Mouse (Mus musculus): Measurements from ENCODE around the gene Hist1h2ab. TPM values are rescaled to one million over a fixed set of nuclear protein-coding genes. Genes with fewer than 3 reads are reported as not detected.

Hist1h2ab gene
- polyA plus RNA-seq, 1 experiment from 2014 or later: 33.6 TPM

Small RNA genes lying within 50 kb of the gene (microRNA-seq; reads per million reads assigned to microRNA genes)
- gene Gm44314: not detected
- not detected for gene Gm44484

Other genes with a start within 250 kb of the Hist1h2ab start
- gene Hist1h4h, start 220.1 kb upstream of the Hist1h2ab start, polyA plus RNA-seq (2015; fragmentation: Nextera tagmentation; extraction: Ambion mirVana): 4.5 and 5.6 TPM in 2 replicates
- 4.3 TPM in 2 replicates for gene Hist1h2af, start 217.2 kb upstream of the Hist1h2ab start, polyA plus RNA-seq (2015; fragmentation: Nextera tagmentation; extraction: Ambion mirVana)
- 4.6 and 6.0 TPM in 2 replicates for gene Hist1h3g, start 215.7 kb upstream of the Hist1h2ab start, polyA plus RNA-seq (2015; fragmentation: Nextera tagmentation; extraction: Ambion mirVana)
- gene Hist1h2bh, start 207.7 kb upstream of the Hist1h2ab start, polyA plus RNA-seq (2015; fragmentation: Nextera tagmentation; extraction: Ambion mirVana): 0.64 and 0.92 TPM in 2 replicates
- 0.54 and 0.82 TPM in 2 replicates for gene Hist1h3f, start 207.1 kb upstream of the Hist1h2ab start, polyA plus RNA-seq (2015; fragmentation: Nextera tagmentation; extraction: Ambion mirVana)
- gene Hist1h4f, start 199.5 kb upstream of the Hist1h2ab start, polyA plus RNA-seq (2015; fragmentation: Nextera tagmentation; extraction: Ambion mirVana): 1.5 and 2.0 TPM in 2 replicates
- gene Hist1h1d, start 197.9 kb upstream of the Hist1h2ab start, polyA plus RNA-seq (2015; fragmentation: Nextera tagmentation; extraction: Ambion mirVana): 0.37 and 0.55 TPM in 2 replicates
- gene Hist1h3e, start 188.8 kb upstream of the Hist1h2ab start, polyA plus RNA-seq (2015; fragmentation: Nextera tagmentation; extraction: Ambion mirVana): 4.7 TPM in 2 replicates
- 57.3 and 57.7 TPM in 2 replicates for gene Hist1h2ae, start 179.9 kb upstream of the Hist1h2ab start, polyA plus RNA-seq (2015; fragmentation: Nextera tagmentation; extraction: Ambion mirVana)
- 8.5 and 9.1 TPM in 2 replicates for gene Hist1h2bg, start 179.7 kb upstream of the Hist1h2ab start, polyA plus RNA-seq (2015; fragmentation: Nextera tagmentation; extraction: Ambion mirVana)
- 4.3 and 4.4 TPM in 2 replicates for gene Hist1h2bf, start 176.9 kb upstream of the Hist1h2ab start, polyA plus RNA-seq (2015; fragmentation: Nextera tagmentation; extraction: Ambion mirVana)
- gene Hist1h2ad, start 176.7 kb upstream of the Hist1h2ab start, polyA plus RNA-seq (2015; fragmentation: Nextera tagmentation; extraction: Ambion mirVana): 2.5 and 3.0 TPM in 2 replicates
- gene Hist1h3d, start 175.4 kb upstream of the Hist1h2ab start, polyA plus RNA-seq (2015; fragmentation: Nextera tagmentation; extraction: Ambion mirVana): 6.1 and 6.6 TPM in 2 replicates
- gene Hist1h4d, start 169.5 kb upstream of the Hist1h2ab start, polyA plus RNA-seq (2015; fragmentation: Nextera tagmentation; extraction: Ambion mirVana): 102 TPM in 2 replicates
- 3.2 and 3.3 TPM in 2 replicates for gene Hist1h2be, start 130.0 kb upstream of the Hist1h2ab start, polyA plus RNA-seq (2015; fragmentation: Nextera tagmentation; extraction: Ambion mirVana)
- gene Hist1h1e, start 128.6 kb upstream of the Hist1h2ab start, polyA plus RNA-seq (2015; fragmentation: Nextera tagmentation; extraction: Ambion mirVana): 14.7 and 15.9 TPM in 2 replicates
- gene Hist1h2ac, start 67.2 kb upstream of the Hist1h2ab start, polyA plus RNA-seq (2015; fragmentation: Nextera tagmentation; extraction: Ambion mirVana): 1.3 and 1.6 TPM in 2 replicates
- gene Hist1h2bc, start 66.9 kb upstream of the Hist1h2ab start, polyA plus RNA-seq (2015; fragmentation: Nextera tagmentation; extraction: Ambion mirVana): 72.4 and 78.3 TPM in 2 replicates
- gene Hist1h1t, start 55.3 kb upstream of the Hist1h2ab start, polyA plus RNA-seq (2015; fragmentation: Nextera tagmentation; extraction: Ambion mirVana): 0.26 TPM in 1 of 2 replicates, not detected in the other
- 4.5 and 5.9 TPM in 2 replicates for gene Hist1h4c, start 52.7 kb upstream of the Hist1h2ab start, polyA plus RNA-seq (2015; fragmentation: Nextera tagmentation; extraction: Ambion mirVana)
- gene Hfe, start 40.3 kb upstream of the Hist1h2ab start, polyA plus RNA-seq (2015; fragmentation: Nextera tagmentation; extraction: Ambion mirVana): 9.3 and 9.4 TPM in 2 replicates
- 25.6 and 28.3 TPM in 2 replicates for gene Hist1h1c, start 12.3 kb upstream of the Hist1h2ab start, polyA plus RNA-seq (2015; fragmentation: Nextera tagmentation; extraction: Ambion mirVana)
- gene Hist1h3c, start 5.5 kb upstream of the Hist1h2ab start, polyA plus RNA-seq (2015; fragmentation: Nextera tagmentation; extraction: Ambion mirVana): 6.8 and 9.7 TPM in 2 replicates
- 2.1 and 2.5 TPM in 2 replicates for gene Hist1h2bb, start 4.4 kb upstream of the Hist1h2ab start, polyA plus RNA-seq (2015; fragmentation: Nextera tagmentation; extraction: Ambion mirVana)
- 8.8 and 13.2 TPM in 2 replicates for gene Hist1h3b, start 1.1 kb downstream of the Hist1h2ab start, polyA plus RNA-seq (2015; fragmentation: Nextera tagmentation; extraction: Ambion mirVana)
- 4.6 and 6.0 TPM in 2 replicates for gene Hist1h4b, start 5.9 kb downstream of the Hist1h2ab start, polyA plus RNA-seq (2015; fragmentation: Nextera tagmentation; extraction: Ambion mirVana)
- 0.90 TPM in 1 of 2 replicates, not detected in the other for gene Hist1h4a, start 10.1 kb downstream of the Hist1h2ab start, polyA plus RNA-seq (2015; fragmentation: Nextera tagmentation; extraction: Ambion mirVana)
- 6.1 and 7.8 TPM in 2 replicates for gene Hist1h3a, start 11.3 kb downstream of the Hist1h2ab start, polyA plus RNA-seq (2015; fragmentation: Nextera tagmentation; extraction: Ambion mirVana)
- gene Hist1h1a, start 12.5 kb downstream of the Hist1h2ab start, polyA plus RNA-seq (2015; fragmentation: Nextera tagmentation; extraction: Ambion mirVana): 0.91 and 1.7 TPM in 2 replicates
- gene Trim38, start 18.8 kb downstream of the Hist1h2ab start, polyA plus RNA-seq (2015; fragmentation: Nextera tagmentation; extraction: Ambion mirVana): not detected in 2 replicates
- gene Slc17a2, start 55.9 kb downstream of the Hist1h2ab start, polyA plus RNA-seq (2015; fragmentation: Nextera tagmentation; extraction: Ambion mirVana): 0.39 TPM in 1 of 2 replicates, not detected in the other
- gene Slc17a3, start 88.3 kb downstream of the Hist1h2ab start, polyA plus RNA-seq (2015; fragmentation: Nextera tagmentation; extraction: Ambion mirVana): 9.1 and 11.0 TPM in 2 replicates
- 24.2 and 29.8 TPM in 2 replicates for gene Slc17a1, start 116.6 kb downstream of the Hist1h2ab start, polyA plus RNA-seq (2015; fragmentation: Nextera tagmentation; extraction: Ambion mirVana)
- 4.4 and 4.9 TPM in 2 replicates for gene Slc17a4, start 163.9 kb downstream of the Hist1h2ab start, polyA plus RNA-seq (2015; fragmentation: Nextera tagmentation; extraction: Ambion mirVana)
- gene Hist1h2ba, start 183.0 kb downstream of the Hist1h2ab start, polyA plus RNA-seq (2015; fragmentation: Nextera tagmentation; extraction: Ambion mirVana): not detected in 2 replicates
- gene Hist1h2aa, start 183.3 kb downstream of the Hist1h2ab start, polyA plus RNA-seq (2015; fragmentation: Nextera tagmentation; extraction: Ambion mirVana): not detected in 2 replicates
- gene Scgn, start 240.1 kb downstream of the Hist1h2ab start, polyA plus RNA-seq (2015; fragmentation: Nextera tagmentation; extraction: Ambion mirVana): 0.17 TPM in 1 of 2 replicates, not detected in the other